Mouse (Mus musculus) cerebellum, adult 8-10 months (tissue): ENCODE results near the gene Ccdc24.

ENCODE experiments used
- DNase-seq: peaks from one replicate; pipeline ENCODE4 v3.0.0; 2022

Gene Ccdc24

GRCm38 (mm10) chr4:117816776-117817175 lies 55.6 kb downstream of the Ccdc24 start:
- DNase-seq = no peak
